In the genomic region with DNA sequence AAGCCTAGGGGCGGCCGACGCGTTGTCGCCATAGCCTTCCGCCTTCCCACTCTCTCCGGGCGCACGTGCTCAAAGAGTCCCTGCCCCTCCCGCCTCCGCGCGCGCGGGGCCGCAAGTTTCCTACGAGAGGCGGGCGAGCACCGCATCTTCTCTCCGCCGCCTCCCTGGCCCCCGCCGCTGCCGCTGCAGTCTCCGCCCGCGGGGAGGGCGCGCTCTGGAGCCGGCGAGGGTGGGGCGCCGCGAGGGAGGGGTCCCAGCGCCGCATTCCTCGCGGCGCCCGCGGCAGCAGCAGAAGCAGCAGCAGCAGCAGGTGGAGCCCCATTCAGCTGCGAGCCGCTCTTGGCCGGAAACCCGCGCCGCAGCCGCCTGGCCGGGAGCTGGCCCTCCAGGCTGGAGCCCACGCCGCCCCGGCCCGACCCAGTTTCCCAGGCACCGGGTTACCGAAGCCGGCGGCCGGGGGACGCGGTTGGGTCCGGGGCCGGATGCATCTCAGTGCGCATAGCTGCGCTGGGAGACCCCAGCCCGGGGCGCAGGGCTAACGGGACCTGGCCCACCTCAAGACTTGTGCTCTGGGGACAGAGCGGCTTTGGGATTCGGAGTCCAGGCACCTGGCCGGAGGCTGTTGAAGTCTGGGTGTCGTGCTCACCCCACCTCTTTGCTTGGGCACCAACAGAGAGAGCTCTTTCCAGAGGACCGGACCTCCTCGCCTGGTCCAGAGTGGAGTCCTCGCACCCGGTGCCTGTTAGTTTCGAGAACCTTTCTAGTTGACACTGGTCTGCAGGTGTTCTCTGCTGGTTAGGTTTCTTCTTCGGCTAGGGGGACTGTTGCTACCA, we compare ENCODE assay signal across 9 mouse cellular contexts. TPM values are rescaled to one million over a fixed set of nuclear protein-coding genes. Genes with fewer than 3 reads are reported as not detected.
DNase-seq lines count a peak whose midpoint lies in the region; ATAC-seq lines count a peak whose summit lies in the region.
"Had no signal": no experiment of that assay in that cellular context is flagged by ENCODE, and none has a peak within 500 bp of the region (broad histone marks: within the 10 kb centered on the region; RNA-seq: fewer than 3 reads in every experiment).

Cnih3 (plus strand) TSS at position 262 of the 833 bp plus-strand sequence.

- peaks cover 75% of the 10 kb centered on the region for H3K27me3 ChIP-seq in heart, embryonic 10.5 days (ENCODE audit: insufficient read depth, poor library complexity, severe bottlenecking)
- H3K27me3 ChIP-seq in liver, embryonic 16.5 days (ENCODE audit: control insufficient read depth, insufficient read depth, low read depth, low read length) = peaks cover 81% of the 10 kb centered on the region
- H3K27me3 ChIP-seq in neural tube, embryonic 13.5 days = peaks cover 58% of the 10 kb centered on the region

- no peak within 1 kb of the TSS for H3K9ac ChIP-seq in liver, embryonic 16.5 days (ENCODE audit: low read depth, low read length)
- H3K9ac ChIP-seq in neural tube, embryonic 13.5 days = peak within 1 kb of the TSS; percentile 72

- no peaks in the 10 kb centered on the region for H3K9me3 ChIP-seq in heart, embryonic 10.5 days
- H3K9me3 ChIP-seq in liver, embryonic 16.5 days (replicated peaks; ENCODE audit: control insufficient read depth, low read length) = no peaks in the 10 kb centered on the region
- H3K9me3 ChIP-seq in neural tube, embryonic 13.5 days = no peaks in the 10 kb centered on the region

- no peak for ATAC-seq in liver, embryonic 16.5 days (ENCODE audit: low read depth)
- peak; percentile 66 for ATAC-seq in neural tube, embryonic 13.5 days (ENCODE audit: low read depth)
- ATAC-seq: Patski had no signal

- peak within 1 kb of the TSS; percentile 71 for H3K4me2 ChIP-seq in liver, embryonic 16.5 days (ENCODE audit: low read depth, low read length)
- peak within 1 kb of the TSS; percentile 99 for H3K4me2 ChIP-seq in neural tube, embryonic 13.5 days

- peak; percentile 89 for DNase-seq in heart, adult 11 months
- DNase-seq in heart, adult 9 months (ENCODE audit: low spot score in 2 of 2) = no peak
- peak; percentile 21 to 50 for DNase-seq in cerebellum, postnatal 4 days (ENCODE audit: low spot score in 2 of 2)
- peak; percentile 83 for DNase-seq in heart, embryonic 10.5 days (ENCODE audit: low spot score)
- peak; percentile 44 for DNase-seq in kidney, postnatal 14 days
- DNase-seq in thymus, postnatal 36 days = peak; percentile 55 to 68

- WGBS in heart, embryonic 10.5 days = under 1% methylated on average over 78 of the region's 78 CpGs
- WGBS in liver, embryonic 16.5 days (ENCODE audit: insufficient replicate concordance) = under 1% methylated on average over 77 of the region's 78 CpGs
- under 1% methylated on average over 78 of the region's 78 CpGs for WGBS in neural tube, embryonic 13.5 days

- peak within 1 kb of the TSS; percentile 83 for H3K27ac ChIP-seq in heart, embryonic 10.5 days
- H3K27ac ChIP-seq in liver, embryonic 16.5 days (ENCODE audit: low read length) = no peak within 1 kb of the TSS
- no peak within 1 kb of the TSS for H3K27ac ChIP-seq in neural tube, embryonic 13.5 days (replicated peaks)

- peak within 1 kb of the TSS; percentile 68 for H3K4me3 ChIP-seq in heart, embryonic 10.5 days
- peak within 1 kb of the TSS; percentile 47 for H3K4me3 ChIP-seq in liver, embryonic 16.5 days (ENCODE audit: low read depth, low read length)
- peak within 1 kb of the TSS; percentile 60 for H3K4me3 ChIP-seq in neural tube, embryonic 13.5 days

- no peaks in the 10 kb centered on the region for H3K36me3 ChIP-seq in heart, embryonic 10.5 days
- H3K36me3 ChIP-seq in liver, embryonic 16.5 days (ENCODE audit: control insufficient read depth, insufficient read depth) = no peaks in the 10 kb centered on the region
- H3K36me3 ChIP-seq in neural tube, embryonic 13.5 days = no peaks in the 10 kb centered on the region

- H3K4me1 ChIP-seq in heart, embryonic 10.5 days = peaks cover 19% of the 10 kb centered on the region
- peaks cover 8% of the 10 kb centered on the region for H3K4me1 ChIP-seq in liver, embryonic 16.5 days (ENCODE audit: control insufficient read depth, low read depth, low read length)
- peaks cover 21% of the 10 kb centered on the region for H3K4me1 ChIP-seq in neural tube, embryonic 13.5 days (replicated peaks)

RNA-seq across cellular contexts. Expression of gene Cnih3, which starts in this region (rescaled TPM):
- polyA plus RNA-seq in heart, embryonic 10.5 days (2016; fragmentation: Nextera tagmentation; extraction: Ambion mirVana) = 0.14 and 0.23 TPM in 2 replicates
- polyA plus RNA-seq in liver, embryonic 16.5 days (2015; fragmentation: Nextera tagmentation; extraction: Ambion mirVana) = not detected in 2 replicates
- polyA plus RNA-seq in neural tube, embryonic 13.5 days (2015; fragmentation: Nextera tagmentation; extraction: Ambion mirVana) = 9.6 and 12.9 TPM in 2 replicates

Comparison
In these comparisons a context has a peak if more than half of its experiments do, and no peak if none do; other contexts are left out.
1. DNase-seq: peak in heart, adult 11 months (single experiment), cerebellum, postnatal 4 days (2 of 2), kidney, postnatal 14 days (single experiment) and thymus, postnatal 36 days (2 of 2); none in heart, adult 9 months (0 of 2).
2. Peak in DNase-seq, H3K4me3 ChIP-seq and H3K27ac ChIP-seq in heart, embryonic 10.5 days; RNA of the gene not detected or under 1 TPM.
3. Peak in every context shown above with its lines, with median percentiles within 50 percentile points of each other: H3K4me3 ChIP-seq.